Mouse (Mus musculus) MEL (cell line): ENCODE data around the gene Mcm2. TPM values are rescaled to one million over a fixed set of nuclear protein-coding genes. Genes with fewer than 3 reads are reported as not detected.

Experiments used
- DNase-seq: peaks from one replicate; pipeline ENCODE4 v3.0.0; 2011; ENCODE audit warnings: low read depth, low spot score
- H3K27ac ChIP-seq: 2 replicates; pipeline ENCODE4 v1.5.1; 2012; ENCODE audit warnings: low read depth, mild to moderate bottlenecking, control low read depth, low read length, moderate library complexity; ENCODE audit not compliant: control insufficient read depth
- H3K27me3 ChIP-seq, 2 experiments: fragments of 150-350 bp in 1 of 2; sonication (generic) in 1 of 2; 2 replicates each; pipeline ENCODE4 v1.6.1; 2012; ENCODE audit warnings: low read length in 2 of 2, mild to moderate bottlenecking in 2 of 2, improper control_type of control experiment in 1 of 2, moderate library complexity in 1 of 2; ENCODE audit not compliant: insufficient read depth in 2 of 2, control insufficient read depth in 1 of 2
- H3K36me3 ChIP-seq, 2 experiments: 2 replicates each; pipeline ENCODE4 v1.6.1; 2012 to 2014; ENCODE audit warnings: low read length in 2 of 2, improper control_type of control experiment in 1 of 2, inconsistent platforms in 1 of 2, mild to moderate bottlenecking in 1 of 2; ENCODE audit not compliant: insufficient read depth in 2 of 2, control insufficient read depth in 1 of 2
- H3K4me1 ChIP-seq, 2 experiments: fragments of 150-350 bp in 1 of 2; sonication (generic) in 1 of 2; 2 replicates each; pipeline ENCODE4 v1.6.1; 2012; ENCODE audit warnings: low read length in 2 of 2, improper control_type of control experiment in 1 of 2, mild to moderate bottlenecking in 1 of 2; ENCODE audit not compliant: insufficient read depth in 2 of 2, control insufficient read depth in 1 of 2
- H3K4me3 ChIP-seq, 2 experiments: fragments of 150-350 bp in 1 of 2; sonication (generic) in 1 of 2; 2 replicates each; pipeline ENCODE4 v1.5.1; 2012; ENCODE audit warnings: low read depth in 2 of 2, low read length in 2 of 2, mild to moderate bottlenecking in 2 of 2, moderate library complexity in 2 of 2, control low read depth in 1 of 2, improper control_type of control experiment in 1 of 2; ENCODE audit not compliant: control insufficient read depth in 1 of 2, insufficient read depth in 1 of 2
- H3K79me2 ChIP-seq: 2 replicates; pipeline ENCODE4 v1.6.1; 2012; ENCODE audit warnings: mild to moderate bottlenecking, low read length, moderate library complexity; ENCODE audit not compliant: control insufficient read depth, poor library complexity, insufficient read depth
- H3K9ac ChIP-seq: 2 replicates; pipeline ENCODE4 v1.6.1; 2012; ENCODE audit warnings: low read depth, mild to moderate bottlenecking, control low read depth, low read length, moderate library complexity; ENCODE audit not compliant: control insufficient read depth, poor library complexity, severe bottlenecking
- H3K9me3 ChIP-seq: fragments of 150-350 bp; sonication (generic); replicated peaks from 2 replicates; pipeline ENCODE4 v1.6.1; 2012; ENCODE audit warnings: mild to moderate bottlenecking, low read length, improper control_type of control experiment, moderate library complexity; ENCODE audit not compliant: insufficient read depth
- BHLHE40 ChIP-seq: IDR thresholded peaks from 2 replicates; pipeline ENCODE4 v1.6.1; 2012; ENCODE audit warnings: low read depth, mild to moderate bottlenecking, inconsistent platforms, low read length, improper control_type of control experiment, borderline replicate concordance
- CHD1 ChIP-seq: IDR thresholded peaks from 2 replicates; pipeline ENCODE4 v1.6.1; 2012; ENCODE audit warnings: low read depth, mild to moderate bottlenecking, inconsistent platforms, low read length, improper control_type of control experiment
- EP300 ChIP-seq, 2 experiments: IDR thresholded peaks; 2 replicates each; pipeline ENCODE4 v1.6.1; 2011; ENCODE audit warnings: improper control_type of control experiment in 2 of 2, low read length in 2 of 2, low read depth in 1 of 2, mild to moderate bottlenecking in 1 of 2
- HCFC1 ChIP-seq: IDR thresholded peaks from 2 replicates; pipeline ENCODE4 v1.6.1; 2012; ENCODE audit warnings: low read depth, mild to moderate bottlenecking, inconsistent platforms, low read length, improper control_type of control experiment, moderate library complexity
- JUND ChIP-seq: IDR thresholded peaks from 2 replicates; pipeline ENCODE4 v1.6.1; 2011; ENCODE audit warnings: low read depth, mild to moderate bottlenecking, improper control_type of control experiment, low read length
- KAT2A ChIP-seq: conservative IDR thresholded peaks from 2 replicates; pipeline ENCODE4 v1.6.1; 2012; ENCODE audit warnings: low read depth, low read length, improper control_type of control experiment, inconsistent platforms
- MAX ChIP-seq: IDR thresholded peaks from 2 replicates; pipeline ENCODE4 v1.6.1; 2011; ENCODE audit warnings: low read length, improper control_type of control experiment
- MYB ChIP-seq: IDR thresholded peaks from 2 replicates; pipeline ENCODE4 v1.6.1; 2011; ENCODE audit warnings: mild to moderate bottlenecking, low read depth, low read length, improper control_type of control experiment
- NELFE ChIP-seq: IDR thresholded peaks from 2 replicates; pipeline ENCODE4 v1.6.1; 2011; ENCODE audit warnings: low read depth, low read length, improper control_type of control experiment
- POLR2A ChIP-seq, 2 experiments: IDR thresholded peaks; 2 replicates each; pipeline ENCODE4 v1.6.1; 2011 to 2012; ENCODE audit warnings: low read length in 2 of 2, mild to moderate bottlenecking in 2 of 2, control low read depth in 1 of 2, improper control_type of control experiment in 1 of 2, low read depth in 1 of 2, moderate library complexity in 1 of 2; ENCODE audit not compliant: control insufficient read depth in 1 of 2, insufficient read depth in 1 of 2, poor library complexity in 1 of 2
- POLR2AphosphoS5 ChIP-seq: IDR thresholded peaks from 2 replicates; pipeline ENCODE4 v1.6.1; 2012; ENCODE audit warnings: low read depth, borderline replicate concordance, mild to moderate bottlenecking, inconsistent platforms, low read length, moderate library complexity, mixed read lengths
- RCOR1 ChIP-seq: IDR thresholded peaks from 2 replicates; pipeline ENCODE4 v1.6.1; 2012; ENCODE audit warnings: low read depth, mild to moderate bottlenecking, inconsistent platforms, low read length, improper control_type of control experiment
- TAL1 ChIP-seq: IDR thresholded peaks from 2 replicates; pipeline ENCODE4 v1.6.1; 2012; ENCODE audit warnings: mild to moderate bottlenecking, inconsistent platforms, low read length, moderate library complexity, mixed read lengths
- USF1 ChIP-seq: IDR thresholded peaks from 2 replicates; pipeline ENCODE4 v1.6.1; 2014; ENCODE audit warnings: low read depth, mild to moderate bottlenecking, inconsistent platforms, low read length, improper control_type of control experiment, moderate library complexity
- ZKSCAN1 ChIP-seq: IDR thresholded peaks from 2 replicates; pipeline ENCODE4 v1.6.1; 2012; ENCODE audit warnings: low read depth, mild to moderate bottlenecking, inconsistent platforms, low read length, improper control_type of control experiment, moderate library complexity
- ZNF384 ChIP-seq: IDR thresholded peaks from 2 replicates; pipeline ENCODE4 v1.6.1; 2012; ENCODE audit warnings: low read depth, mild to moderate bottlenecking, inconsistent platforms, low read length, improper control_type of control experiment
- polyA plus RNA-seq, 2 experiments: library from polyadenylated mRNA; stranded (reverse) in 1 of 2; unstranded in 1 of 2; fragments of >175 nt in 1 of 2; fragments of >200 nt in 1 of 2; gene quantifications; 2 replicates each; pipeline versions ENCODE4 v1.2.1 to v1.2.4; 2012; ENCODE audit warnings: low replicate concordance in 2 of 2, low read depth in 1 of 2; ENCODE audit not compliant: insufficient read length in 2 of 2, insufficient read depth in 1 of 2, missing spikeins in 1 of 2
- total RNA-seq: library from RNA; depleted of rRNA; stranded (reverse); fragments of 300-350 nt; gene quantifications from 2 replicates; pipeline ENCODE4 v1.2.3, GENCODE M21; 2012

Mcm2 gene
- total and polyA plus RNA-seq, 3 experiments = 110 to 268 (median 242) TPM

DNA sequence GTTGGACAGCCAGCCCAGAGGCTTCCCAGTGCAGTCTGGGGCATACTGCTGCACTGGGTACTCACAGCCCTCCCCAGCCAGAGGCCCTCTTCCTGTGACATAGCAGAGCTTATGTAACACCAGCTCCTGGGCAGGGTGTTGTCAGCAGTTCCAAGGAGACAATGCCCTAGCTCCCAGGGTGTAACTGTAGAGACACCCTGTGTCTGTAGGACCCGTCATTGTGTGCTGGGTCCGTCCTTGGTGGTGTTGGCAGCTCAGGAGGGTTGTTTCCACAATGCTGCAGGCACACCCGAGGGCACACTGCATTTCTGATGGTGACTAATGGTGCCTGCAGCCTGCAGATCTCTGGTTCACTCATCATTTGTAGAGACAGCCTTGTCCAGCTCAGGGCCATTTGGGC lies 28.3 kb upstream of the Mcm2 start:
- Histone ChIP-seq H3K79me2 (no peaks in the 10 kb centered on the region), H3K4me1 (no peaks in the 10 kb centered on the region), H3K36me3 (no peaks in the 10 kb centered on the region), H3K27ac (no peak overlapping the region), H3K27me3 (0 out of 4 replicates have a peak, but pooled peaks cover 0 to 1% of the 10 kb centered on the region in 2 experiments), H3K9ac (no peak overlapping the region), H3K4me3 (no peak overlapping the region), H3K9me3 (no peaks in the 10 kb centered on the region)
- TF ChIP-seq TAL1 (no peak), BHLHE40 (no peak), NELFE (no peak), HCFC1 (no peak), RCOR1 (no peak), POLR2AphosphoS5 (no peak), CHD1 (no peak), MAX (no peak), KAT2A (no peak), ZKSCAN1 (no peak), POLR2A (IDR thresholded peaks at IDR 0.05; ENCODE audit: control insufficient read depth in 1 of 2, insufficient read depth in 1 of 2, low read depth in 1 of 2, low read length in 2 of 2, poor library complexity in 1 of 2) (no peak), JUND (no peak), MYB (no peak), EP300 (IDR thresholded peaks at IDR 0.05; ENCODE audit: low read depth in 1 of 2, low read length in 2 of 2) (no peak), USF1 (no peak)
- DNase-seq = no peak

DNA sequence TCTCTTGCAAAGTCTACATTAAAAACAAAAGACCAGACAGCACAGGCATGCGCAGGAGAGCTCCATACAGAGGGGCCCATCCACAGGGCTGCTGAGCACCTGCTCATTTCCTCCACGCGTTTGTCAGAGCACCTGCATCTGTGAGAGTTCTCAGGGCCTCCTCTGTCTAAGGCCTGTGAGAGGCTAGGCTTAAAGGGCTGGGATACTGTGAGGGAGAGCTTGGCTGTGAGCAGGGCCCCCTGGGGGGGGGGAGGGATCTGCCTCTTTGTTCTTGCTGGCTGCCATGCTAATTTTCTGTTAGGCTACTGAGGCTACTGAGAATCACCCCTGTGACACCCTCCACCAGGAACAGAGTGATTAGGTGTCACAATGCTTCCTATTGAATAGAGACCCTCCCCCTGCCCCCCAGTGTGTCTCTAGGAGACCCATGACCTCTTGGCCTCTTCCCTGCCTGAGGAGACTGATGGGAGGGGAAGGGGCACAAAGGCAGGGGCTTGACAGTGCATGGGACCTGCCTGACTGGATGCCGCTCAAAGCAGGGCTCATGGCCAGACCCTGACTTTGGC lies 27.1 kb upstream of the Mcm2 start:
- Histone ChIP-seq H3K4me1 (no peaks in the 10 kb centered on the region), H3K36me3 (no peaks in the 10 kb centered on the region), H3K79me2 (no peaks in the 10 kb centered on the region), H3K9ac (no peak overlapping the region), H3K27me3 (no peaks in the 10 kb centered on the region), H3K27ac (no peak overlapping the region), H3K9me3 (no peaks in the 10 kb centered on the region)
- no peak for DNase-seq
- TF ChIP-seq POLR2AphosphoS5 (no peak), ZNF384 (no peak)
- TF ChIP-seq, all 39 proteins: peak for 0
- no peak overlapping the region for H3K4me3 ChIP-seq
